13 mouse cellular contexts compared by ENCODE assay signal in genomic region chr5:51387751-51388150, GRCm38 (mm10).
"Had no signal": no experiment of that assay in that cellular context is flagged by ENCODE, and none has a peak within 500 bp of the region (broad histone marks: within the 10 kb centered on the region; RNA-seq: fewer than 3 reads in every experiment).

No protein-coding gene starts in this region.

- H3K9ac ChIP-seq: liver, embryonic 13.5 days had no signal

- H3K4me3 ChIP-seq: layer of hippocampus, adult 2 months; left cerebral cortex, adult 2 months; liver, embryonic 13.5 days had no signal

- DNase-seq: layer of hippocampus, adult 9-11 months; layer of hippocampus, postnatal 36 days; liver, embryonic 13.5 days; lung, adult 2 months; lung, postnatal 14 days; lung, postnatal 4 days; midbrain, embryonic 14.5 days; thymus, adult 18-20 months; thymus, postnatal 36 days had no signal

- H3K4me1 ChIP-seq: liver, embryonic 13.5 days had no signal

- H3K36me3 ChIP-seq: liver, embryonic 13.5 days had no signal

- ATAC-seq: intestine, postnatal 0 days had no signal

- H3K27me3 ChIP-seq: liver, embryonic 13.5 days had no signal

- H3K4me2 ChIP-seq: liver, embryonic 13.5 days; midbrain, embryonic 11.5 days had no signal

- H3K9me3 ChIP-seq: liver, embryonic 13.5 days had no signal

- H3K27ac ChIP-seq: layer of hippocampus, adult 2 months; left cerebral cortex, adult 2 months; liver, embryonic 13.5 days had no signal
